Mouse (Mus musculus): ENCODE measurements around the gene Atp13a2. TPM values are rescaled to one million over a fixed set of nuclear protein-coding genes. Genes with fewer than 3 reads are reported as not detected.

Atp13a2 gene
- 31.9 TPM for total RNA-seq (2023)

GRCm38 (mm10) chr4:140986711-140987395 is at the start of gene Atp13a2:
Gene Atp13a2, plus strand, starts transcription at chr4:140986873.

GRCm38 (mm10) chr4:140960781-140961466 is 25.7 kb upstream of the Atp13a2 start, which contains the start of gene Sdhb:
Gene Sdhb, plus strand, starts transcription at chr4:140961203.

GRCm38 (mm10) chr4:141010118-141010517 is 23.4 kb downstream of the Atp13a2 start, which contains the start of gene Mfap2:
Gene Mfap2, plus strand, starts transcription at chr4:141010418.

Other genes starting within 250 kb of the Atp13a2 start
- not detected for gene Padi6, start 244.2 kb upstream of the Atp13a2 start, total RNA-seq (2023)
- 0.98 TPM for gene Padi4, start 212.6 kb upstream of the Atp13a2 start, total RNA-seq (2023)
- gene Padi3, start 176.2 kb upstream of the Atp13a2 start, total RNA-seq (2023), result 1.8 TPM
- gene Padi1, start 141.1 kb upstream of the Atp13a2 start, total RNA-seq (2023), result 1.3 TPM
- gene Padi2, start 80.5 kb upstream of the Atp13a2 start, total RNA-seq (2023), result 28.0 TPM
- gene Sdhb, start 25.7 kb upstream of the Atp13a2 start, total RNA-seq (2023), result 93.1 TPM
- not detected for gene Mfap2, start 23.5 kb downstream of the Atp13a2 start, total RNA-seq (2023)
- 11.7 TPM for gene Crocc, start 73.7 kb downstream of the Atp13a2 start, total RNA-seq (2023)
- gene Necap2, start 91.5 kb downstream of the Atp13a2 start, total RNA-seq (2023), result 80.7 TPM
- gene Spata21, start 101.5 kb downstream of the Atp13a2 start, total RNA-seq (2023), result not detected
- 105 TPM for gene Szrd1, start 152.9 kb downstream of the Atp13a2 start, total RNA-seq (2023)
- gene Fbxo42, start 161.0 kb downstream of the Atp13a2 start, total RNA-seq (2023), result 23.8 TPM
- 2.5 TPM for gene Rsg1, start 227.1 kb downstream of the Atp13a2 start, total RNA-seq (2023)

All from CD4-positive naive resting alpha-beta T cell, adult 57 days (primary cell).